Mouse (Mus musculus) CD4-positive, CD25-positive, alpha-beta regulatory T cell, adult 4 months (primary cell): ENCODE measurements around the gene Gm853. TPM values are rescaled to one million over a fixed set of nuclear protein-coding genes. Genes with fewer than 3 reads are reported as not detected.
A peak's percentile ranks its signal among the peaks of the same experiment; 100 is the strongest.

Source experiments
- ATAC-seq: one replicate; pipeline ENCODE4 v1.8.0; 2017
- polyA plus RNA-seq, 2 experiments: library from polyadenylated mRNA; unstranded; fragments of 100-300 nt; shearing (Covaris generic); gene quantifications; one replicate each; pipeline ENCODE4 v1.2.1; 2017

Gm853 gene
- polyA plus RNA-seq, 2 experiments from 2014 or later: not detected

DNA sequence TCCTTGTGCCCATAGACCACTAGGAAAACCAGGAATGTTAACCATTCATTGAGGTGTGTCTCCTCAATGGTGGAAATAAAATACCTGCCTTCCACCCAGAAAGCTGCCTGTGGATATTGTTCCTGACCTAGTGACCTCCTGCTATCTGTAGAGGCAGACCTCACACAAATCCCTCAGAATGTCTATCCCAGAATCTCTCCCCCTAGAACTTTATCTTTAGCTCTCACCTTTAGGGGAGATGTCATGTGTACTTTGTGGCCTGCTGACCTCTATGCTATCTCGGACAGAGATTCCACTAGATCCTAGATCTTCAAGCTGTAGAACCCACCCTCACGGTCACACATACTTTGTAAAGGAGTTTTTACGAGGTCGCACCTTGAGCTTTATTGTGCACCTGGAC, 9.0 kb downstream of the Gm853 start:
- no peak for ATAC-seq

DNA sequence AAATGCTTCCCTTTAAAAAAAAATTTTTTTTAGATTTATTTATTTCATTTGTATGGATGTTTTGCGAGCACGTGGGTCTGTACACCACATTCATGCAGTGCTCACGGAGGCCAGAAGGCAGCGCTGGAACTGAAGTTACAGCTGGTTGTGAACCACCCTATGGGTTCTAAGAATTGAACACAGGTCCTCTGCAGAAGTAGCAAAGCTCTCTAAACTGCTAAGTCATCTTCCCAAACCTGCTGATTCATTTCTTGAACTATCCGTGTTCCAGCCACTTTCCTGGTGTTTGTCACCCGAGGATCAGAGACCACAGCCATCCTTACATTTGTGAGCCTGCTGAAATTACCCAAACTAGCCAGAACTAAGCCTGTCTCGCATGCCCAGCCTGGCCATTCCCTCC, 9.8 kb downstream of the Gm853 start:
- ATAC-seq: no peak

DNA sequence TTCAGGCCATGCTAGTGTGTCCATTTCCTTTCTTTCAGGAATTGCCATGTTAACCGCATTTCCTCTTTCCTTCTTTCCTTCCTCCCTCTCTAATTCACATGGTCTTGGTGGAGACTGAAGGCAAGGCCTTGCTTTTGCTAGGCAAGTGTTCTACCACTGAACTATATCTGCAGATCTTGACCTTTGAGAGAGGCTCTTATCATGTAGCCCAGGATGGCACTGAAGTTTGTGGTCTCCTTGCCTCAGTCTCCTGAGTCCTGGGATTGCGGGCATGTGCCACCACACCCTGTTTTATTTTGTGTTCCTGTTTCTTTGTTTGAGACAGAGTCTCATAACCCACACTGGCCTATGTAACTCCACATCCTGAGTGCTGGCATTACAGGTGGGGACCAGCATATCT, 10.3 kb downstream of the Gm853 start:
- no peak for ATAC-seq

GRCm38 (mm10) chr4:130198694-130199670, 23.2 kb downstream of the Gm853 start:
- peak; percentile 29 for ATAC-seq

DNA sequence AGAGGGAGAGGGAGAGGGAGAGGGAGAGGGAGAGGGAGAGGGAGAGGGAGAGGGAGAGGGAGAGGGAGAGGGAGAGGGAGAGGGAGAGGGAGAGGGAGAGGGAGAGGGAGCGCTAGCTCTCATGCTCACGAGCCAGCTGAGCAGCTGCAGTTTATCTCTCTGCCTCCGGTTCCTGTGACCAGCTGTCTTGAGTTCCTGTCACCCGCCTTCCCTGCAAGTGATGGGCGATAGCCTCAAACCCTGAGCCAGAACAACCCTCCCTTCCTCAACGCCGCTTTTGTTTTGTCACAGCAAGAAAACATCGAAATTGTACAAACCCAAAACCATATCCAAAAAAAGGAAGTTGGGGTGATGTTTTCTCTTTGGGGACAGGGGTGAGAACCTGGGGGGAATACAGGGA, 25.7 kb downstream of the Gm853 start:
- ATAC-seq: no peak

DNA sequence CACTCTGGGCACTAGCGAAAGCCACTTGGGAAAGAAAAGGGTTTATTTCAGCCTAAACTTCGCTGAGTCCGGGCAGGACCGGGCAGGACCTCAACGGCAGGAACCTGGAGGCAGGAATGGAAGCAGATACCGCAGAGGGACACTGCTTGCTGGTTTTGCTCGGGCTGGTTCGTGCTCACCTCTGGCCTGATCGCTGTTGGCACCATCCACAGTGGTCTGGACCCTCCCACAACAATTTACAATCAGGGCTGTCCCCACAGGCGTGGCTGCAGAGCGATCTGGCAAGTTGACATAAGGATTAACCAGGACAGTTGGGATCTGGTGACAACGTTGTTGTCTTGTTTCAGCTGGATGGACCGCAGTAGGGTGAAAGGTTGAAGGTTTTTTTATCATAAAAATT, 26.3 kb downstream of the Gm853 start:
- ATAC-seq: no peak

DNA sequence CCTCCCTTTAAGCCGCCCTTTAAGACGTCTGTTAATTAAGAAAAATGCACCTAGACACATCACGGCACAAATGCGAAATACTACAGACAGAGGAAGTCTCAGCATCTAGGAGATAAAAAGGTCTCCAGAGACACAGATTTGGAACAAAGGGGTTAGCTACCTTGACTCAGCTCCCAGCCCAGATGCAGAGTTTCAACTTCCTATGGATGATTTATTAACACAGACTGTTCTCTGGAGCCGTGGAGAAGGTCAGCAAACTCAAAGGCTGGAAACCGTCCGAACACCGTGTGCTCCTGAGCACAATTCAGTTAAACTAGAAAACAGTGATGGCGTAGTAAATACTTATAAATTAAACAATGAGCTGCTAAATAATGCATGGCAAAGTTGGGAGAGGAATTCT, 29.9 kb downstream of the Gm853 start:
- ATAC-seq: no peak

GRCm38 (mm10) chr4:130189606-130190005, 32.6 kb downstream of the Gm853 start:
- no peak for ATAC-seq

- peak; percentile 64 for ATAC-seq
Measured at GRCm38 (mm10) chr4:130188806-130189297, 33.3 kb downstream of the Gm853 start.

DNA sequence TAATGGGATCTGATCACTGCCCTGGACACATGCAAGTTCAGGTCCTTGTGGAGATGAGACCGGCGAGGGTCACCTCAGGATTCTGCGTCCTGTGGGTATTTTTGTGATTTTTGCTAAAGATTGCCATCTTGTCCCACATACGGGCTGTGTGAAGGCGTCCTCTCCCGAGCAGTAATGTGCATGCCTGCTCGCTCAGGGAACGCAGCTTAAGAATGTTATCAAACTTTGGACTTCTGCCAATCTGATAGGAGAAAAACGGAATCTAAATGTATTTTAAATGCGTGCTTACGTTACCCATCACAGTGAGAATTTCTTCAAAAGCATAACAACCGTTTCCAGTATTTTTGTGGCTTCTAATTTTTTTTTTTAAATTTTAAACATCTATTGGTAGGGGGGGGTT, 35.3 kb downstream of the Gm853 start:
- ATAC-seq: no peak

GRCm38 (mm10) chr4:130186450-130186849, 35.8 kb downstream of the Gm853 start:
- no peak for ATAC-seq

- ATAC-seq: no peak
Measured at GRCm38 (mm10) chr4:130183879-130184278, 38.3 kb downstream of the Gm853 start.

DNA sequence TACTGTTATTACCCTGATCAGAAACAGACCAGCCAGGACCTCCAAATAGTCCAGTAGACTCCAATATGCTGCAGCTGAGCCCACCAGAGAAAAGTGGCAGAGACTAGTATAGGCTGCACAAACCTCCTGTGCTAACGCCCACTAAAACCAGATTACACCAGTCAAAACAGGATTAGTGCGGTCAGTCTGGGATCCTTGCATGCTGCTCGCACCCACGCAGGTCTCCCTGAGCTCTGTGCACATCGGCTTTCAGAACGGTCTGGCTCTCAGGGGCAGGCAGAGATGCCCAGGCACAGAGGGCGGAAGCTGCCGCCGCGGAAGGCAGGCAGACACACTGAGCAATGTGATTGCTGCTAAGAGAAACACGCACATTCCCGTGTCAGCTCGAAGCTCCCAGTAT, 39.2 kb downstream of the Gm853 start:
- no peak for ATAC-seq

- ATAC-seq: no peak
Measured at GRCm38 (mm10) chr4:130181886-130182285, 40.3 kb downstream of the Gm853 start.

GRCm38 (mm10) chr4:130180909-130181602, 41.1 kb downstream of the Gm853 start:
- ATAC-seq: no peak

DNA sequence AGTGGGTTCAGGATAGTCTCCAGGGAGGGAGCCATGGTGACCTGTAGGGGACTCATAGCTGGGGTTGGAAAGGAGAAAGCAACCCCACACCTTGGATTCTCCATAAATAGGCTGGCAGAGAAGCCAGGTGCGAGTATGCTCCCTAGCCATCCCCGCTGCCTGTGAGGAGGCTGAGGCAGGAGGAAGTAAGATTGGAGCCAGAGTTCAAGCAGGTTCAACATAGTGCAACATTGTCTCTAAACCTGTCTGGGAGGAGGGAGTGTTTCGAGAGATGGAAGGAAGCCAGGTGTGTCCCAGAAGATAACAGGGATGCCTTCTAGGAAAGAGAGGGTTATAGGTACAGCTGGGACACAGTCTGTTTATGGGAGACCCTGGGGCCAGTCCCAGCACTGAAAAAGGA, 42.3 kb downstream of the Gm853 start:
- no peak for ATAC-seq

DNA sequence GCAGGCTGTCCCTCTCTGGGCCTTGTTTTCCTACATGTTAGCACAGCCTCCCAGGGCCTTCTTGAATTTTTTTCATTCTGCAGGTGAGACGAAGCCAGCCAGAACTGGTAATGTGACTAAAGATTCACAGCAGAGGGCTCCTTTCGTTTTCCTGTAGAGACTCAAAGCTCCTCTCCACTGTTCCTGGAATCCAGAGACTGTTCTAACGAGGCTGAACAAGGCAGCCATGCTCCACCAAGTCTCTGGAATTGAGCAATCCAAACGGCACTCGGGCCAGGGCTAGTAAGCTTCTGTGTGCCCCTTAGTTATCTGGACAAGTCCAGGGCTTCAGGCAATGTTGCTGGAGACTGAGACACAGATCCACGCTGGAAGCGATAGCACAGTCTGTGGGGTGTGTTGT, 44.7 kb downstream of the Gm853 start:
- no peak for ATAC-seq

GRCm38 (mm10) chr4:130177087-130177486, 45.1 kb downstream of the Gm853 start:
- ATAC-seq: no peak

DNA sequence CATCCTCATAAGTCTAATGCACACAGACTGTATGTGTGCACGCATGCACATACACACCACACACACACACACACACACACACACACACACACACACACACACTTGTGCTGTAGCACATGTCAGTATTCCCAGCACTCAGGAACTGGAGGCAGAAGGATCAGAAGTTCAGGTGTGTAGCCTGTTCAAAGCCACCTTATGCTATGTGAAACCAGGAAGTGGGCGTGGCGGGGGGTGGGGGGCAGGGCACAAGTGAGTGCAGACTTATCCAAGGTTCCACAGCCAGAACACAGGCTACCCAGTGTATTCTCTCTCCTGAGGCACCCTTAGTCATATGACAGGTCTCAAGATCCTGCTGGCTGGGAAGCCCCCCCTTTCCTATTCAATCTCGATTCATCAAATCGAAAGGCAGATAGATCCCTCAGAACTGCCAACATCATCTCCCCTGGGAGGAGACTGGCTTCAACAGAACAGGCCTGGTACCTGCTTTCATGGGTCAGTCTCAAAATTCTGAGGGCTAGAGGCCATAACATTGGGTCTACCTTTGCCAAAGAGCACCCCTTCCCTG, 46.0 kb downstream of the Gm853 start:
- no peak for ATAC-seq

- no peak for ATAC-seq
Measured at GRCm38 (mm10) chr4:130175072-130175711, 47.0 kb downstream of the Gm853 start, which contains the start of gene Tinagl1. TSS of gene Tinagl1 (minus strand) at chr4:130175122.

GRCm38 (mm10) chr4:130174335-130175031, 47.7 kb downstream of the Gm853 start:
- ATAC-seq: no peak

DNA sequence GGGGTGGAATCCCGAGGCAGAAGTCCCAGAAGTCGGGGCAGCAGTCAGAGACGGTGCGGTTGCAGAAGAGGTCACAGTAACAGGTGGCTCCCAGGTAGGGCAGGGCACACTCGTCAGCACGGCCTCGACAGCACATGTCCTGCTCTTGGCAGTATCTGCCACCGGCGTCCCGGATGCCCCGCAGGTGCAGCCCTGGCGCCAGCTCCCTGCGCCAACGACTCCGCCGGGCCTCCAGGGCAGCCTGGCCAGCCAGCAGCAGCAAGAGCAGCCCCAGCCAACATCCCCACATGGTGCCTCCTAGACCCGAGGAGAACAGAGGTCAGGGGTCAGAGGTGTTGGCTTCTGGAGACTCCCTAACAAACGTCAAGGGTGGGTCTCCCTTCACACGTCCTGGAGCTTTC, 48.3 kb downstream of the Gm853 start:
- no peak for ATAC-seq
